Mouse (Mus musculus): ENCODE measurements around the gene Celf3.

- TF ChIP-seq CTCF (IDR thresholded peaks at IDR 0.05; ENCODE audit: low read depth): no peak
- no peak for TF ChIP-seq EP300 (IDR thresholded peaks at IDR 0.05; ENCODE audit: low read depth)
These were observed 59.1 kb downstream of the Celf3 start for GRCm38 (mm10) chr3:94537187-94537586.
